Mouse (Mus musculus): ENCODE data around the gene B3galt1.

The B3galt1 gene

DNA sequence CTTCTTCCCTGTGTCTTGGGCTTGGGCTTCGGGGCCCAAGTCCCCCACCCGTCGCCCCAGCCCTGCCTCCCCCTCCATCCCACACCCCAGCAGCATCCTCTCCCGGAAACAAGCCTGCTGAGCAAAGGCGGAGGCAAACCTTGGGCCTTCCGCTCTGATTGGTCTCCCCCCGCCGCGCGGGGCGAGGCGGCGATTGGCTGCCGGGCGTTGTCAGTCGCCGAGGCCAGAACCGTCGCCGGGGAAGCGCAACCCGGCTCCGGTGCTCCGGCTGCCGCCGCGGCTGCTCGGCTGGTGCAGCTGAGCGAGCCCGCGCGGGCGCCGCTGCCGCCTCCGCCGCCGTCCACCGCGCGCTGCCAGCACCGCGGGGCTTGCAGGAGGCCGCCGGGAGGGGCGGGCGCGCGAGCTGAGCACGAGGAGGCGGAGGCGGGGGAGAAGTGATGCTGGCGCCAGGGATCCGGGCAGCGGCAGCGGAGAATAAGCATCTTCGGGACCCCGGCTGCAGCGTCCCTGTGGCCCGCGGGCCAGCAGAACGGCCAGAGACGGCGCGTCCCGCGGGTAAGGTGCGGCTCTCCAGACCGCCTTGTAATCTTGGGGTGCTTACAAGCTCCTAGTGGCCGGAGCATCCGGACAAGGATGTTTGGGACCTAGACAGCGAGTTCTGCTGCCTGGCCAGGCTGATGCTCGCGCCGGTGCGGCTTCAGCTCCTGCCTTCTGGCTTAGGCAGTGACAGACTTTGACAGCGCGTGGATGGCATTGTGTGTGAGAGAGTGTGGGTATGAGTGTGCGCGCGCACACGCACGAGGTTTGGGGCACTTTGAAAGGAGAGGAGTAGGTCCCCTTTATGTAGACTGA lies at the start of gene B3galt1:
Gene B3galt1, plus strand, starts transcription at position 392 of the 852 bp plus-strand sequence.
- peak; percentile 87 for DNase-seq (ENCODE audit: extremely low spot score)

DNA sequence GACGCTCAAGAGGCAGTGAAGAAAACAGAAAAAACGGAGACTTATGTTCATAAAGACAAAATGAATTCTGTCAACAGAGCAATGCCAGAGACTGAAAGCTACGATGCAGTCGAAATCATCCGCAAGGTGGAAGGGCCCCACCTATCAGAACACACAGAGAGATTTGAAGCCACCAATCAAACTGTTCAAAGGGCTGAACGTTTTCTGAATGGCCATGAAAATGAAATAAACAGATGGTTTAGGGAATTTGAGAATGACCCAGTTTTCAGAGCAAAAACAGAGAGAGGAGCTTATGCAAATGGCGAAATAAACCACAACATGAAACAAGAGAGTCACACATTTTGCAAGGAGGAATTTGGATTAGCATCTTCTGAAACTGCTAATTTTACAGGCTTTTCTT lies 49.3 kb upstream of the B3galt1 start:
- DNase-seq (ENCODE audit: extremely low spot score), result no peak

DNA sequence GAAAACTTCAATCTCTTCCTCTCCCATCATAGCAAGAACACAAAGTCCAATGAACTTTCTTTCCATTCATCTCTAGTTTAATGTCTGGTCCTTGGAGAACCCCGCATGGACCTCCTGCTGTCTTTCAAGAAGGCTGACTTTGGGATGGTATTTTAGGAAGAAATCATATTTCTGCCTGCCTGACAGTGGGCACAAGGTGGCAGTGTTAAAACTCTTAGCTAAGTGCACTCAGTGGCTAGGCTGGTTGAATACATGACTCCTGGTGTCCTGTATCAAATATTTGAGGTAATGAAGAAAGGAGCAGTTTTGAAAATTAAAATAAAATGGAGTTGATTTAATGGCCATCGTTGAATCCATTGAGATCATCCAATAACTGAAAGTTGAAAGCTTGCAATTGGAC lies 30.3 kb upstream of the B3galt1 start:
- DNase-seq (ENCODE audit: extremely low spot score), result no peak

DNA sequence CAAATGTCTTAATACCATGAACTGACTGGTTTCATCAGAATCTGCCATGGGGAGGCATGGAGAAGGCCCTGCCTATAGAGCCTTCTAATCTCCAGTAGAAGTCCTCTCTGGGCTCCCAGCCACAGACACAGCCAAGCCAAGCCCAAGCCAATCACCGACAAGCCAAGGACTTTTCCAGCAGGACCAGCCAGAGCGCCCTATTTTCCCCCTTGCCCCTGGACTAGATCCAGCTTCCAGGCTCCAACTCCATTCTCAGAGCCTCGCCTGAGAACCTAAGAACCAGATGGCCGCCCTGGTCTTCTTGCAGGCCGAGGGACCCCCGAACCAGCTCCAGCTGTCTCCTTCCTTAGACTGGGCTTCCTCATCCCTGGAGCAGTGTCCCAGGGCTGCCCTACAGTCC lies 26.2 kb upstream of the B3galt1 start:
- DNase-seq (ENCODE audit: extremely low spot score), result no peak

DNA sequence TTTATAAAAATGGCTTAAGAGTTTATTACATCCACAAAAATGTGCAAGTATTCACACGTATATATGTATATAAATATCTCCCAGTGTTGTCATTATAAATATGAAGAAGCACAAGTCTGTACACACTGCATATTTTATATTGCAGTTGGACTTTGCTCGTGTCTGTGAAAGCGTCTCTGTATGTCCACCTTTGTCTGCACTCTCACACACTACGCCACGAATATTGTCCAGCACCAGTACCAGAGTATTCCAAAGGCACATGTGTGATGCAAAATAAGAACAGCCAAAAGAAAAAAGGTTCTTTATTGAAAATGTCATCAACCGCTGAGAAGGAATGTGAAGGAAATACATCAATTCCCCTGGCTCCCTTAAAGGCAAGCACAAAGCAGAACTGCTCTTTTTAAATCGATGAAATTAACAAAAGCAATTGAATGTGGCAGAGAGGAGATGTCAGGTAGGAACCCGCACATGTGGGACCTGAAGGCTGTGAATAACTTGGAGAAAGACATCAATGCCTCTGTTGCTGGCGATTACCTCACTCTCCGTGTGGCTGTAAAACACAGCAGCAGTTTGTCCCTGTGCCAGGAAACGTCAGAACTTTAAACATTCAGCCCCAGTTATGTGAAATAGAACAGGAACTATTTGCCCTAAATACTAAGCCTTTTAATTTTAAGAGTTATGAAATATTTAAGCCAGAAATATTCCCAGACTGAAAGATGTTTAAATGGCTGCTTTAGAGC lies 23.5 kb upstream of the B3galt1 start:
- DNase-seq (ENCODE audit: extremely low spot score), result no peak

DNA sequence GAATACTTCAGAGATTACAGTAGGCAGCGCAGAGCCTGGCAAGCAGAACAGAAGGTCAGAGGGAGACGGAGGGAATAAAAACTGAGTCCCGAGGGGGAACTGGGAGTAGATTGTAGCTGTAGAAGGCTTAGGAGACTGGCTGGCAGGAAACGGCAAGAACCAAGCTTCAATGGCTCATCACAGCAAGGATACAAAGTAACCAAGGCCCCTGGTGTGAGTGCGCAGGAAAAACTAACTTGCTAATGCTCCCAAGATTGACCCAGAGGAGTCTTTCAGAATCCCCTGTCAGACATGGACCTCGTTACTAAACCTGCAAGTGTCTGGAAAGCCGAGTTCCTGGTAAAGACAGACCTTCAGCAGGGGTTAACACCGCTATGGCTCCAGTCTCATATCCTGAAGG lies 21.2 kb upstream of the B3galt1 start:
- no peak for DNase-seq (ENCODE audit: extremely low spot score)

DNA sequence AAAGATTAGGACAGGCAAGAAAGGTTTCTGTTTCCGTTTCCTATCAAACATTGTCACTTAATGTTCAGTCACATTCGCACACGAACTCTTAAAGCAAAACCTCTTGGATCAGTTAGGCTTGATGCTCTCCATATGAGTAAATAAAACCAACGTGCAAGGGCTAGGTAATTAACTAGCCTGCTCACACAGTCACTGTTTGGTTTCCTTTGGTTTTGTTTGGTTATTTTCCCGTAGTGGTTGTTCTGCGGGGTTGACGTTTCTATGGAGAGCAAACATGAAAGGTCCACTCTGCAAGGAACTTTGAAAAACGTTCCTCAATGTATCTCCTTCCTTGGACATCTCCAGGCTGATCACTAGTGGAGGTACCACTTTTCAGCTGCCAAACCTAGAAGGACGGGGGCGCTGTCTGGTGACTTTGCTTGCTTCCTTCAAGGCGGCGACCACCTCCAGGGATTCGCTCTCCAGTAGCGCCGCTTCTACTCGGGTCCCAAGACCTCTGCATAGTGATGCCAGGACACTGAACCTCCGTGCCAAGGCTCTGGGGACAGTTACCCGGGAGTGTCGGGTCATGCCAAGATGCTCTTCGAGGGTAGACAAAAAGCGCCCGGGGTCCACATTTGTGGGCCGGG lies 706 bp upstream of the B3galt1 start:
- DNase-seq (ENCODE audit: extremely low spot score), result no peak

DNA sequence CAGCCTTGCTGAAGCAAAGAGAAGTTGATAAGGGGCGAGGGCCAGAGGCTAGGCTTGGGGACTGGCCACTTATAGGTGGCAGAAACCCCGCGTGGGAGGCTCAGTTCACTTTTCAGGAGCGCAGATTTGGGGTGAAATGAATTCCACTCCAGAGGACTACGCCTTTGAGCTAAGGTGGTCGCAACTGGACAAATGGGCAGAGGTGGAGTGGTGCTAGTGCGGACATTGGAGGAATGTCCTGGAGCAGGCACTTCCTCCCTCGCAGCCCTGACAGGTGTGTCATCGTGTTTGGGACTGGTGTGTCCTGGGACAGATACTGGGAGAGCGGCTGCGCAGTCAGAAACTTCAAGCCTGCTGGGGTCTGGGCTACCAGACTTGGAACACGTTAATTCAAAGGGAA lies 895 bp downstream of the B3galt1 start:
- DNase-seq (ENCODE audit: extremely low spot score), result no peak

DNA sequence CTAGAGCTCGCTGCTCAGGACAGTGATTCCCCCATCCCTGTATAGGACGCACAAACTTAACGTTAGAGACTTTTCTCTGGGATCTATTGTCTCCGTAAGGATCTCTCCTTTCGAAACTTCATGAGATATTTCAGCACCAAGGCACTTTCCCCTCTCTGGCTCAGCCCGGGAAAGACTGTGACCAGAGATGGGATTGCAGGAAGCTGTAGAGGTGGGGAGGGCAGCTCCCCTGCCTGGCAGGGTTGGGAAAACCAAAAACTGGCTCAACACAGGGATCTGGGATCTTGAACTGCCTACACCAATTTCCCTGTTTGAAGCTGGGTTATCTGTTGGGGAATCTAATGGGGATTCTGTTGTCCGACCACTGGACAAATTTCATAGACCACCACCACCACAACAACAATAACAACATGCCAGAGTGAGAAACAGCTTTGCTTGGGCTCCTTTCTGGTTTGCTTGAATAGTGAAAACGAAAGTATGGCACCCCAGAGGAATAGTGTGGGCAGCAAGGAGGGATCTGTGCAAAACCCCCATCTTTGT lies 1.5 kb downstream of the B3galt1 start:
- DNase-seq (ENCODE audit: extremely low spot score), result peak; percentile 14

DNA sequence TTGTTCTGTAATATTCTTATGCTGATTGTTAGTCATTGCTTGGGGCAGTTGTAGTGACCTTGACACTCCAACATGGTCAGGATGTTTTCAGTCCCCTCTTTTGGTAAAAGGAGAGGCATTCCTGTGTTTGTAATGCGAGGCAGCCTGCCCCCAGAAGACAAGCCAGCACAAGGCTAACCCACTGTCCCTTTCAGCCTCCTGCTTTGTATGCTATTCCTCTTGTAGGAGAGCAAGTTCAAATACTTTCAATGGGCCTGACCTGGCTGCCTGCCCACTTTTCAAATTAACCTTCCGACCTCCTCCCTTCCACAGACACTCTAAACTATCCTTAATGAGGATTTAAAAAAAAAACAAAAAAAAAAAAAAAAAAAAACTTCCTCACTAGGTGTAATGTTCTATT lies 11.0 kb downstream of the B3galt1 start:
- DNase-seq (ENCODE audit: extremely low spot score), result no peak

DNA sequence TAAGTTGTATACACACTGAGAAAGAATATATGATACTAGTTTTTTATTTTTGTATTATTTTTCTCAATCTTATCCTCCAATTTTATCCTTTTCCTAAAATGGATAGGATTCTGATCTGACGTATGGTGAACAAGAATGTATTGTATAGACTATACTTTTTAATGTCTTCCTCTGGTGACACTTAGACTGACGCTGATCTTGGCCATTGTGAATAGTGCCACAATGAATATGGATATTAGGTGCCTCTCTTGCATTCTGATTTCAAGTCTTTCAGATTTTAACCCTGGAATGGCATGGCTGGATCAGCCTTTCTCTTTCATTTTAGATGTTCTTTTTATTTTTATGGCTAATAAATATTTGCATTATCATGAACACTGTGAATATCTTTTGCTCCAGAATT lies 17.4 kb downstream of the B3galt1 start:
- DNase-seq (ENCODE audit: extremely low spot score), result no peak

DNA sequence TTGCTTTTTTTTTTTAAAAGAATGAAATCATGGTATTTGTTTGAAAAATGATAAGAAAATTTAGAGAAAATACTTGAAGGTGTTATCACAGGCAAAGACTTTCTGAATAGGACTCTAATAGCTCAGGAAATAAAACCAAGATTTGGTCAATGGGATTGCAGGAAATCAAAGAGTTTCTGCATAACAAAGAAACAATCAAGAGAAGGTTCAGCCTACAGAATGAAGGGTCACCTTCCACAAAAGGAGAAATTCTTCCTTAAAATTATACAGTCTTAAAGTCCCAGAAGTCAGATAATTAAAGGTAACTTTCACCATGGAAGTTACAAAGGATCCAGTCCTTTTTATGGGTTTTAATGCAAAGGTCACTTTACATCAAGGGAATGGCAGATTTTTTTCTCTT lies 24.7 kb downstream of the B3galt1 start:
- no peak for DNase-seq (ENCODE audit: extremely low spot score)

DNA sequence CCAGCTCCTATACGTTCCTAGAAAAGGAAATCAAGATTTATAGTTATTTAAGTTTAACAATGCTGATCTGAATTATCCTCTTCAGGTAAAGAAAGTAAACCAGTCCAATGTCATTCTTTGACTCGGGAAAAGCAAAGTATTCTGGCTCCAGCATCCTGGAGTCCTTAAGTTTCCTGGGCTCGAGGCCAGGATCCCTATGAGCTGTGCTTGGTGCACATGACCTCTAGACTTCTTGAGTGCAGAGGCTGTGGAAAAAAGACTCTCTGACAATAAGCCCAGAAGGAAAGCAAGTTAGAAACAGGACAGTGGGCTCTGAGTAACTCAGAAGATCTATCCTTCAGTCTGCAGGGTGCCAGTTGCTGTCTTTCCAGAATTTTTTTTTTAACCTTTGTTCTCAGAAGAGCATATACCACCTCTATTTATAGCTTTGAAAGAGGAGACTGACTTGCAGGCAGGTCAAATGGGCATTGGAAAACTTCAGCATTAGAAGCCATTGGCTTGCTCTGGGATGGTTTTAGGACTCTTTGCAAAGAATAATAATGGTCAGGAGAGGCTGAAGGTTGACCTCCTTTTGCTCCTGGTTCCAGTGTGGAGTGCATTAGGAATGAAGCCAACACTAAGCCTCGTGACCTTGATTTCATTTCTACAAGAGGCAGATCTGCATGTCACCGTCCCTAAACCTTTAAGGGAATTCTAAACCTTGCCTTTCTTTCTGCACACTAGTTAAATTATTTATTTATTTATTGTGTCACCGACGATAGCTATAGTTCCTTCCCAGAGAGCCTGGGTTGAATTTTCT lies 26.4 kb downstream of the B3galt1 start:
- DNase-seq (ENCODE audit: extremely low spot score), result no peak

DNA sequence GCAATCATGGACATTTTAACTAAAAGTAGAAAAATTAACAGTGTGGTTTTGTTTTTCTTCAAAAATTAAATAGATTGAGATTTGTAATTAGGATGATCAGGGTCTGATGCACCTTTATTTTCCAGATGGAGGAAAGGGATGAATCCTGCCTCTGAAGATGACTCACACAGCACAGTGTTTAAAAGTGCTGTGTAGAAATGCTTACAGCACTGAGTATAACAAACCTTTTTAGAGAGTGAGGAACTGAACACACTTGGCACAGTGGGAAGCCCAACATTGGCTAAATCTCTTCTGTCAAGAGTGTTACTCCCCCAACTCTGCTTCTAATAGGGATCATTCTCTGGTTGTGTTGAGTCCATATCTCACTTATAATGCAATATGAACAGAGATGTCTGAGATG lies 57.2 kb downstream of the B3galt1 start:
- DNase-seq (ENCODE audit: extremely low spot score), result no peak

DNA sequence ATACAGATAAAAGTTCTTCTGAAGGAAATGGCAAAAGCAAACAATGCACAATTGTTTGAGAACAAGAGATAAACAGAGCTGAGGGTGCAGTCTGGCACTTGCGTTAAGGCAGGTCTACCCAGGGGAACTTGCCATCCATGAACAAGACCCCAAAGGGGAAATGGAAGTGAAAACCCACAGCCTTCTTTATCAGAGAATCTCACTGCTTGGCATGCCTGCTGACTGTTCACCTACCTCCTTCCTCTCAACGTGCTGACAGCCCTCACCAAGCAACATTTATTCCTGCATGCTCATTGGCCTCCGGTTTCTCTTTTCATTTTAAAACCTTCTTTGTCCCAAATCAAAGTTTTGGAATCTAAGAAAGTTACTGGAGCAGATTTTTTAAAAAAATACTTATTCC lies 62.0 kb downstream of the B3galt1 start:
- no peak for DNase-seq (ENCODE audit: extremely low spot score)

DNA sequence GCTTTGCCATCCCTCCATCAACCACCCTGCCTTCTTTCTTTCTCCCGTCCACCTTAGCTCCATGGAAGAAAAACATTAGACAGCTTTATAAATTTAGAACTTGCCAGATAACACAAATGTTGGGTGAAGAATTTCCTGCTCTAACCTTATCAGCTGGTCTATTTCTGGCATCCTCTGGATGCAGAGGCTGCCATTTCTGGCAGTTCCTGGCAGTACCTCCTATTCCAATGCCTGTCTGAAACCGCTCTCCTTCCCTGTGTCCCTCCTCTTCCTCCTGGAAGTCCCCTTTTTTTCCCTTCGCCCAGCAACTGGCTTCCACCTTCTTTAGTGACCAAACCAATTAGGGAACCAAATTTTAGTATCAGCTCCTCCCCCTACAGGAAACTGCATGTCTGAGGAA lies 62.6 kb downstream of the B3galt1 start:
- no peak for DNase-seq (ENCODE audit: extremely low spot score)

DNA sequence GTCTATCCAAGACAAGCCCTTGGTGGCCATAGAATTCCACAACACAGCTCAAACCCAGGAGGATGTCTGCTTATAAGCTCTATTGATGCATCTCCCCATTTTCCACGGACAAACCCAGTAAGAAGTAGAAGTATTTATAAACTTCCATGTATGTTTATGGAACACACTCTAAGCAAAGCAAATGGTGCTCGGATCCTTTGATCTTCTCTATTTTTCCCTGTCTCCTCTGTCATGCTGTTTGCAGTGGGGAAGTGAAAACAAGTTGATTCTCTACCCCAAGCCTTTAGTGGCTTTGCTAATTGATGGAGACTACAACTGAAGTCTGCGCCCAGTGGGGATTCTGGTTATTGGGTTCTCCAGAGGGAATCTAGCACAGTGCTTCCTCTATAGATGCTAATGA lies 89.2 kb downstream of the B3galt1 start:
- DNase-seq (ENCODE audit: extremely low spot score), result no peak

DNA sequence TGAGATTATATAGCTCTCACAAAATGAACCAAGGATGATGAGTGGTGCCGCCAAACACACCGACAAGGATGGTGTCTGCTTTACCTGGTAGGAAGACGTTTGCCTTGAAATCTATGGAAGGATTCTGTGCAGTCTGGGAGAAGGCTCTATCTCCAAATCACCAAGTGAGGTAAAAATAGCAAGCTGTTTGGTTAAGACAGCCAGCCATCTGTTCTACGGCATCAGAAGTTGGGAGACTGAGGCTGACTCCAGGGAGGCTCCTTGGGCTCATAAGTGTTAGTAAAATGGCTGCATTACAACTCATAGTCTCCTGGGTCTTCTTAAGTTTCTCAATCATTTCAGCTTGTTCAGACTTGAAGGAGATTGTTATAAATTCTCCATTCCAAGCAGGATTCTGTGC lies 91.7 kb downstream of the B3galt1 start:
- no peak for DNase-seq (ENCODE audit: extremely low spot score)

DNA sequence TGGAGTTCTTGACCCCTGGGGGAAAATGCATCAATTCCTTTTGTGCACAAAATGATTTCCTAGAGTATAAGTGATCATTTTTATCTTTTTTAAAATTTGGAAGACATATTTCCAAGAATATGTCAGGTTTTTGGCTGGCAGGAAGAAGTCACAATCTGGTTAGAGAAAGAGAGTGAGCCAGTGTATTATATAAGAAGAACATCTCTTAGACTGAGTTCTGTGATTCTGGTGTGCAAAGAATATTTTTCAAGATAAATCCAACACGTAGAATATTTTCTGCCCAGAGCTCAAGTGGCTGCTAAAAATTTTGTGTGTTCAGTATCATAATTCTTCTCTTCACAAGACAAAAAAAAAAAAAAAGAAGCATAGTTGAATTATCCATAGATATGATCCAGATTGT lies 92.4 kb downstream of the B3galt1 start:
- DNase-seq (ENCODE audit: extremely low spot score), result no peak

DNA sequence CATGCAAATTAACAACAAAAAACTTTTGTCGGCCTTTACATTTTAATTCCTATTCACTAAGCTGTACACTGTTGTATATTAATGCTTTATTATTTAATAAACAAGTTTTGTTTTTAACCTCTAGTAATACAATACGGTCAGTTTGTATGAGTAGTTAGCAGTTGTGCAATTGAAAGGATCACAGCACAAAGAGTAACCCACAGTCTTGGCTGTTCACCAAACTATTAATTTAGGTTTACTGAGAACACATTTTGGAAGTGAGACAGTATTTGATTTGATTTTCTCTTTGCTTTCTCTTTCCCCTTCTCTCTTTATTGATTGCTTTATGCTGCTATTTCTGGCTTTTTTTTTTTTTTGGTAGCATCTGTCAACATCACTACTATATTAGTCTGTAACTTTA lies 106.0 kb downstream of the B3galt1 start:
- no peak for DNase-seq (ENCODE audit: extremely low spot score)

DNA sequence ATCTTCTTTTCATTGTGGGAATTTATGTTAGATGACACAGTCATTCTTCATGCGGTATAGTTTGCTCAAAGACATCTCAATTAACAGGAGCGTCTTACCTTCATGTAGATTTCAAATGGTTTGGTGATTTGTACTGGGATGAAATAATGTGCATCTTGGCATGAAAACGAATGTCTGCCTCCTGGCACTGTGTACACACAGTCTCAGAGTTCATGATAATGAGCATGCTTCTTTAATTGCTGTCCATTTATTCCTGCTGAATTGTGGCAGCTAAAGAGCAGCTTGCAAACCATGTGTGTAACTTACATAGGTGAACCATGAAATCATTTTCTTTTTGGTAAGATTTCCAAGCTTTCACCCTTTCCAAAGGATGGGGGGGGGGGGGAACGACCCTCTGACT lies 112.0 kb downstream of the B3galt1 start:
- no peak for DNase-seq (ENCODE audit: extremely low spot score)

DNA sequence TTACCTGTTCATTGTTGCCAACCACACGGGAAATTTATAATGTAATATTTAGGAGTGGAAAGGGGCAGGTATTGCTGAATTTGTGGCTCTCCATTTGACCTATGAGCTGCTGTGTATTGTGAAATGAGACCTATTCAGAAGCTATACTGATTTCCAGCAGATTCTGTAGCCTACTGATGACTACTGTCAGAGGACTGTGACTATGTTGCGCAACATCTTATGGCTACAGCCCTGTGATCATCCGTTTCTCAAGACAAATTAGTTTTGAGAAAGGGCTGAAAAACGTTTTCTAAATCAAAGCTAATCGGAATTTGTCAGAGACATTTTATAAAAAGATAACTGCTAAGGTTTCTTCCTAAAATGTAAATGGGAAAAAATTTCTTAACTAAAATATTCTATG lies 158.6 kb downstream of the B3galt1 start:
- DNase-seq (ENCODE audit: extremely low spot score), result no peak
